Mouse (Mus musculus) bone marrow, adult 2 months (tissue): ENCODE results near the gene Chp2. TPM values are rescaled to one million over a fixed set of nuclear protein-coding genes. Genes with fewer than 3 reads are reported as not detected.

Experiments used
- H3K27ac ChIP-seq: fragments of 200-500 bp; 2 replicates; pipeline ENCODE4 v1.5.1; 2012; ENCODE audit warnings: low read depth, mild to moderate bottlenecking, control low read depth, inconsistent platforms, low read length; ENCODE audit not compliant: control insufficient read depth, poor library complexity, insufficient read depth
- H3K4me1 ChIP-seq: fragments of 200-500 bp; 2 replicates; pipeline ENCODE4 v1.6.1; 2011; ENCODE audit warnings: low read length; ENCODE audit not compliant: control insufficient read depth, insufficient read depth
- H3K4me3 ChIP-seq: fragments of 200-500 bp; replicated peaks from 2 replicates; pipeline ENCODE3; 2011; ENCODE audit warnings: mild to moderate bottlenecking, low read depth, low read length, control low read depth; ENCODE audit not compliant: control insufficient read depth
- CTCF ChIP-seq: fragments of 200-500 bp; IDR thresholded peaks from 2 replicates; pipeline ENCODE4 v1.5.1; 2011; ENCODE audit warnings: low read length, control low read depth; ENCODE audit not compliant: control insufficient read depth, insufficient read depth
- POLR2A ChIP-seq: fragments of 200-500 bp; IDR thresholded peaks from 2 replicates; pipeline ENCODE4 v1.6.1; 2011; ENCODE audit warnings: low read depth, mild to moderate bottlenecking, control low read depth, low read length, borderline replicate concordance; ENCODE audit not compliant: control insufficient read depth
- WGBS: fragments of 180-500 bp; shearing (Covaris S2); methylation state at CpG from one replicate; pipeline ENCODE4 v1.1.7; 2018; 5-methylcytosine and 5-hydroxymethylcytosine counted together
- polyA plus RNA-seq: library from polyadenylated mRNA; stranded (reverse); fragments of >200 nt; gene quantifications from 2 replicates; pipeline ENCODE4 v1.2.4, GENCODE M21; 2011; ENCODE audit warnings: low replicate concordance; ENCODE audit not compliant: missing spikeins, insufficient read depth, insufficient read length

Gene Chp2
- polyA plus RNA-seq, 1 experiment, result 8.3 TPM

DNA sequence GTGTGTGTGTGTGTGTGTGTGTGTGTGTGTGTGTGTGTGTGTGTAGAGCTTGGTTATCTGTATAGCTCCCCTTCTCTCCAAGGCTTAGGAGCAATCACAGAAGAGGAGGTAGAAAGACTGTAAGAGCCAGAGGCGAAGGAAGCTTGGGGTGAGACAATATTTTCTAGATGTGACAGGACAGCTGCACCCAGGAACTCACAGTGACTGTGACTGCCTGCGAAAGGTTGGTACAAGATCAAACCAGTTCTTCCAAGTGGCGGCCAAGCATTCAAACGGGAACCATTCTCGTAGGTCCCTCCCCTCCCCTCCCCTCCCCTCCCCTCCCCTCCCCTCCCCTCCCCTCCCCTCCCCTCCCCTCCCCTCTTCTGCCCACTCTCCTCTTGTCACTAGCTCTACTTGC lies 26.7 kb downstream of the Chp2 start:
- Histone ChIP-seq H3K4me1 (no peaks in the 10 kb centered on the region; the same call in 1 of the 2 replicates), H3K4me3 (no peak overlapping the region), H3K27ac (no peak overlapping the region)
- no peak for TF ChIP-seq CTCF
- no peak for TF ChIP-seq POLR2A
- WGBS, result 68% methylated on average over 4 of the region's 5 CpGs

DNA sequence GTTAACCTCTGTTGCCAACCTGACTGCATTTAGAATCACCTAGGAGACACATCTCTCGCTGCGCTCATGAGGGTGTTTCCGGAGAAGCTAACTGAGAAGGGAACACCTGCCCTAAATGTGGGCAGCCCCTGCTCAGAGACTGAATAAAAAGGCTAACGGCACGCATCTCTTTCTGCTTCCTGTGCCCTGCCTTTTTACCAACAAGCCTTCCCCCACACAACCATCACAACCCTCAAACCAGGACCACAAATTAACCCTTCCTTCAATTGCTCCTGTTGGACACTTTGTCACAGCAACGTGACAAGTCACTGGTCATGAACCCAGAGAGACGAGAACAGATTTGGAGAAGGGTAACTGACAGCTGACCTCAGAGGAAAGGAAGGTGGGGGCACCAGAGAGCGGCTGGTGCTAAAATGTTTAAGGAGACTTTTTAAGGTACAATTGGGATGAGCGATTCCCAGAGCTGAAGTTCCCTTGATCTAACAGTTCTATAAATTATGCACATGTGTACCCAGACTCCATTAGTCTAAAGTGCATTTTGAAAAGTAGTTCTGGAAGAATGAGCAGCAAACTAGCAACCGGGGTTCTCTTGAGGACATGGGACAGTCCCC lies 28.1 kb downstream of the Chp2 start:
- 60% methylated on average over 10 of the region's 10 CpGs for WGBS

DNA sequence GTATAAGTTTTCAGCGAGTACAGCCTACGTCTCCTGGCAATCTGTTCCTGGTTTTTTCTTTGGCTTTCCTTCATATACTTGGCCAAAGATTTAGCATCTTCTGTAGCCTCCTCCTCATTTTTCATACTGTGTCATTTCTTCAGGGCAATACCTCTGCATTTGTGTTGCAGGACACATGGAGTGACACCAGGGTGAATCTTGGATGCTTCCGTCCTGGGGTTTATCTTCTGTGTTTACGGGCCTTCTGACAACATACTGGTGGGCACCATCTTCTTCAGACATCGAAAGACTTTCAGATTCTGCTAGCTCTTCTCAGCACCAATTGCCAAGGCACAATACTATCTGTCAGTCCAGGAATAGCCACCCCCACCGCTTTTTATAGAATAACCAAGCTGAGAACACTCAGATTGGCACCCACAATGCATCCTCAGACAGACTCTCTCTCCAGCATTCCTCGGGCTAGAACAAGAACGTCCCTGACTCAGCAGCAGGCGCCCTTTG lies 30.1 kb downstream of the Chp2 start:
- 89% methylated on average over 9 of the region's 9 CpGs for WGBS
- TF ChIP-seq POLR2A, result no peak
- TF ChIP-seq CTCF, result no peak
- no peak overlapping the region for H3K27ac ChIP-seq
- no peaks in the 10 kb centered on the region; the same call in none of the 2 replicates for H3K4me1 ChIP-seq
- H3K4me3 ChIP-seq, result no peak overlapping the region

More for the DNA sequence above, 28.1 kb downstream of the Chp2 start:
- H3K4me1 ChIP-seq, result no peaks in the 10 kb centered on the region; the same call in none of the 2 replicates
- no peak overlapping the region for H3K27ac ChIP-seq
- no peak overlapping the region for H3K4me3 ChIP-seq
- TF ChIP-seq CTCF (no peak), POLR2A (no peak)

DNA sequence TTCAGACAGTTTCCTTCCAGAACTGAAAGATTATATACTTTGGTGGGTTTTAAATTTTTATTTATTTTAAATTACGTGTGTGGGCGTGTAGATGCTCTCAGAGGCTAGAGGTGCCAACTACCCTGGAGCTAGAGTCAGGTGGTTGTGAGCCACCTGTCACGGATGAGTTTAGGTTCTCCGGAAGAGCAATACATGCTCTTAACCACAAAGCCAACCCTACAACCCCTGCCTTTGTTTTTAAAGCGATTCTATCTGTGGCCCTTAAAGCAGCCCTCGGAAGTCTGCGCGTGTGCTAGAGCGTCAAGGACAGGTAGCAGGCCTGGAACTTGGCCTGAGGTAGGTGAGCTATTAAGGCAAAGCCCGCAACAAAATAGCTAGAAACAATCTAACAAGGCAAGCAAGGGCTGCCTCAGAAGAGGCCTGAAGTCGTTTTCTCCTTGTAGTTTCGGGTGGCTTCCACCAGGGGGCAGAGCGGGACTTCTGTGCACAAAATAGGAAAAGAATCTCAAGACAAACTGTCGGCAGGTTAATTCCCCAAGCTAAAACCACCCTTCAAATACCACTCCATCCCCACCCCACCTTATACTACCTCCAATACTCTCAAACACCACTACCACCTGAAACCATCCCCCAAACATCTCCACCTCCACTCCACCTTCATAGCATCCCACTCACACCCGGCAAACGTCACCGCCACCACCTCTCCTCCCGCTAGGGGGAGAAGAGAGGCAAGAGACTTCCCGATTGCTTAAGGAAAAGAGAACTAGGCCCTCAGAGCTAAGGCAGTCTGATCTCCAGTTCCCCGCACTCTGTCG lies 32.1 kb downstream of the Chp2 start:
- WGBS, result 16% methylated on average over 21 of the region's 21 CpGs
- TF ChIP-seq CTCF (peak; percentile 81), POLR2A (no peak)
- H3K27ac ChIP-seq, result no peak overlapping the region
- no peaks in the 10 kb centered on the region; the same call in none of the 2 replicates for H3K4me1 ChIP-seq
- H3K4me3 ChIP-seq, result peak overlapping the region; percentile 10

DNA sequence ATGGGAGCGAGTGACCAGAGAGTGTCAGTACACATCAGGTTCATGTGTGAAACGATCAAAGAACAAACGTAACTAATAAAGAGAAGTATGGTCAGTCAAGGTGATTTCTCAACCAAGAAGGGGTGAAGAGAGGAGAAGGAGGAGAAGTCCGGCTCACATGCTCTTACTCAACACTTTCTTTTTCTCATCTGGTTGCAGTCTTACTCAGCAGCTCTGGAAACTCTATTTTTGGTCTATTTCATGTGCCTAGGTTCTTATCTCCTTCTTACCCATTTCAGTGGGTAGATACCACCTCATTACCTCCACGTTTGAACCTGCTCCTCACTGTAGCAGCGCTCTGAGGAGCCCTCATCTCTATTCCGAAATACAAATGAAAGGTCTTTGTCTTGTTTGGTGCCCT lies 37.4 kb downstream of the Chp2 start:
- H3K27ac ChIP-seq, result no peak overlapping the region
- TF ChIP-seq CTCF (no peak), POLR2A (no peak)
- H3K4me1 ChIP-seq, result peaks cover 4% of the 10 kb centered on the region
- H3K4me3 ChIP-seq, result no peak overlapping the region
- WGBS, result 33% methylated on average over 7 of the region's 7 CpGs

DNA sequence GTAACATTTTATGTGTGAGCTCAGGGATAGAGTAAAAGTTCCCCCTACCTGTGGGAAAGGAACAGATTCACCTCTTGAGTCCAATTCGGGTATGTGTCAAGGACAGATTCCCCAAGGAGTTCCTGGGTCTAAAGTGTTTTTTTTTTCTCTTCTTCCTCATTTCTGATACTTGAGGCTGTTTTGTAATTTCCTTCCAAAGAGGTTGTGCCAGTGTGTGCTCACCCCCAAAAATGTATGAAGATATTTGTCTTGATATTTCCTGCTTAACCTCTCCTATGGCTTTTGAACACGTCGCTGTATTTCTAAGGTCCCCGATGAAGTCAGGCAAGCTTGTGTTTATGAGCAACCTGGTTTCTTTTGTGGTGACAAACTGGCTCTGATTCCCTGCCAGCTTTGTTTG lies 39.2 kb downstream of the Chp2 start:
- Histone ChIP-seq H3K4me3 (no peak overlapping the region), H3K27ac (peak overlapping the region; percentile 62; the same call in 1 of the 2 replicates), H3K4me1 (peaks cover 4% of the 10 kb centered on the region; the same call in 1 of the 2 replicates)
- WGBS, result 7% methylated on average over 4 of the region's 4 CpGs
- TF ChIP-seq CTCF (no peak), POLR2A (no peak)

DNA sequence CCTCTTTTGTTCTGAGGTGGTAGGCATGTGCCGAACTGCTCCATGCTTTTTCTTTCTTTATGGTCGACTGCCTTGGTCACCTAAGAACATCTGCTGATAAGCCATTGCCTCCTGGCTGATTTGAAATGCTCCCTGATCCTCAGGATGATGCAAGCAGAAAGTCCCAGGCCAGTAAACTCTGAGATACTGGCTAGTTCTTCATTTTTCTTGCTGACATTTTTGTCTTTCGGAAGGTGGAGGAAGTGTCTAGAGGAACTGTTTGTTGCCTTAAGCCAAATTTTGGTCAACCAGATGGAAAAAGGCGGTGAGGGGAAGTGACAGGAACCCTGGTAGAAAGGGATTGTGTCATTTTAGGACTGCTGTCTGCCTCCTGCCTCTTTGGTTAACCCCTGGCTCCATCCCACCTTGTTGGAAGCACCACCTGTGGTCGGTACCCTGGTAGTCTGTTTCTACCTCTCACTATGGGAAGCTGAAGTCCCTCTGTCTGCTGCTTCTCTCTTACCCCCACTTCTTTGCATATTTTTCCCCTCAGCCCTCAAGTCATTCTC lies 40.8 kb downstream of the Chp2 start:
- WGBS, result 20% methylated on average over 5 of the region's 5 CpGs
- TF ChIP-seq POLR2A (no peak), CTCF (no peak)
- Histone ChIP-seq H3K27ac (peak overlapping the region; percentile 62), H3K4me1 (peaks cover 4% of the 10 kb centered on the region; the same call in 1 of the 2 replicates), H3K4me3 (no peak overlapping the region)

DNA sequence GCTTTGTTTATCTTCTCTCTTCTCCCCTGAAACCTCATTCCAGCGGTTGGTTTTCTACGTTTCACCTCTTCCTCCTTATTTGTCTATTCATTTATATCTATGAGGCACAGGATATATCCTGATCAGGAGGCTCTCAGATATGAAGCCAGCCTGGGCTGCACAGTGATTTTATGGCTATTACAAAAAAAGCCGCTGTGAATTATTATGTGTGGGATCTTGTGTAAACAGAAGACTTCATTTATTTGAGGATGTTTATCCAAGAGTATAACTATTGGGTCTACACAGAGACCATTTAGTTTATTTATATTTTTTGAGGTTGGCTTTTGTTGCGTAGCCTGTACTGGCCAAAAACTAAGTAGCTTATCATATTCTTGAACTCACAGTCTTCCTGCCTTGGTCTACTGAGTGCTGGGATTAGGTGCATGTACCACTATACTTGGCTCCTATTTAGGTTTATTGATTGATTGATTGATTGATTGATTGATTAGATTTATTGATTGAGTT lies 49.7 kb downstream of the Chp2 start:
- Histone ChIP-seq H3K4me1 (no peaks in the 10 kb centered on the region; the same call in 1 of the 2 replicates), H3K27ac (no peak overlapping the region), H3K4me3 (no peak overlapping the region)
- TF ChIP-seq CTCF, result no peak
- no peak for TF ChIP-seq POLR2A
- 85% methylated on average over 4 of the region's 4 CpGs for WGBS
